Mouse (Mus musculus): ENCODE measurements around the gene Rps12-ps3.

Rps12-ps3 gene

GRCm38 (mm10) chr19:59351151-59351889, 29.2 kb downstream of the Rps12-ps3 start:
- no peak for DNase-seq

- DNase-seq: no peak
These were observed 30.7 kb downstream of the Rps12-ps3 start for GRCm38 (mm10) chr19:59352760-59353159.

- DNase-seq: no peak
These were observed 32.8 kb downstream of the Rps12-ps3 start for GRCm38 (mm10) chr19:59354906-59355305.

GRCm38 (mm10) chr19:59356388-59356787, 34.3 kb downstream of the Rps12-ps3 start:
- DNase-seq: no peak

GRCm38 (mm10) chr19:59356843-59357595, 34.9 kb downstream of the Rps12-ps3 start:
- peak; percentile 1 for DNase-seq

- DNase-seq: no peak
These were observed 35.8 kb downstream of the Rps12-ps3 start for GRCm38 (mm10) chr19:59357878-59358277.

GRCm38 (mm10) chr19:59359202-59359601, 37.1 kb downstream of the Rps12-ps3 start:
- no peak for DNase-seq

- DNase-seq: no peak
These were observed 38.4 kb downstream of the Rps12-ps3 start for GRCm38 (mm10) chr19:59360486-59360896.

- no peak for DNase-seq
These were observed 40.6 kb downstream of the Rps12-ps3 start for GRCm38 (mm10) chr19:59362646-59363045.

GRCm38 (mm10) chr19:59363666-59364065, 41.6 kb downstream of the Rps12-ps3 start:
- DNase-seq: no peak

GRCm38 (mm10) chr19:59366724-59367123, 44.6 kb downstream of the Rps12-ps3 start:
- no peak for DNase-seq

GRCm38 (mm10) chr19:59367892-59368291, 45.8 kb downstream of the Rps12-ps3 start:
- DNase-seq: no peak

- DNase-seq: no peak
These were observed 48.9 kb downstream of the Rps12-ps3 start for GRCm38 (mm10) chr19:59371016-59371415.

Measured in thymus, postnatal 4 days (tissue).